Mouse (Mus musculus): Measurements from ENCODE around the gene Hes2. TPM values are rescaled to one million over a fixed set of nuclear protein-coding genes. Genes with fewer than 3 reads are reported as not detected.

Hes2 gene
- total RNA-seq, 2 experiments from 2014 or later, result not detected

Other genes with a start within 250 kb of the Hes2 start
- 10 to 100 TPM; 47.9 to 52.6 TPM for gene Dnajc11, start 225.2 kb upstream of the Hes2 start, total RNA-seq (2021)
- gene Thap3, start 169.9 kb upstream of the Hes2 start, total RNA-seq (2021), result 10 to 100 TPM; 30.0 to 33.3 TPM
- 1 to 10 TPM; 4.6 to 4.7 TPM for gene Phf13, start 162.6 kb upstream of the Hes2 start, total RNA-seq (2021)
- 100 to 1,000 TPM in 1 of 2 experiments, 10 to 100 TPM in 1; 98.5 to 113 TPM for gene Klhl21, start 150.1 kb upstream of the Hes2 start, total RNA-seq (2021)
- gene Zbtb48, start 131.2 kb upstream of the Hes2 start, total RNA-seq (2021), result 1 to 10 TPM; 2.2 to 3.1 TPM
- under 1 TPM; 0.52 to 0.91 TPM for gene Tas1r1, start 120.3 kb upstream of the Hes2 start, total RNA-seq (2021)
- 1 to 10 TPM; 8.7 to 9.5 TPM for gene Nol9, start 119.5 kb upstream of the Hes2 start, total RNA-seq (2021)
- gene Plekhg5, start 86.4 kb upstream of the Hes2 start, total RNA-seq (2021), result 1 to 10 TPM; 5.0 to 6.5 TPM
- gene Tnfrsf25, start 42.9 kb upstream of the Hes2 start, total RNA-seq (2021), result 1 to 10 TPM; 1.0 to 1.8 TPM
- gene Espn, start 6.5 kb upstream of the Hes2 start, total RNA-seq (2021), result under 1 TPM; 0.36 to 0.59 TPM
- gene Acot7, start 19.3 kb downstream of the Hes2 start, total RNA-seq (2021), result 10 to 100 TPM; 16.2 to 18.8 TPM
- 1 to 10 TPM; 3.4 to 4.5 TPM for gene Gpr153, start 115.4 kb downstream of the Hes2 start, total RNA-seq (2021)
- gene Hes3, start 132.8 kb downstream of the Hes2 start, total RNA-seq (2021), result not detected
- 10 to 100 TPM; 19.8 to 19.9 TPM for gene Icmt, start 138.4 kb downstream of the Hes2 start, total RNA-seq (2021)
- gene Rnf207, start 160.1 kb downstream of the Hes2 start, total RNA-seq (2021), result not detected
- gene Rpl22, start 166.9 kb downstream of the Hes2 start, total RNA-seq (2021), result 100 to 1,000 TPM; 249 to 251 TPM
- gene Chd5, start 179.8 kb downstream of the Hes2 start, total RNA-seq (2021), result under 1 TPM in 1 of 2 experiments, not detected in 1; 0.12 TPM

Measured in gastrocnemius, adult 18-20 months (tissue).